Mouse (Mus musculus) neural tube, embryonic 14.5 days (tissue): ENCODE measurements at regions not wholly inside any gene's neighbourhood (a gene's known extent, or its start where the extent isn't known, plus 50 kb on each side); places are given as distances from the start of the nearest gene placed in this dataset.
"Not testable (repeated sequence)": the region's sequence is repeated elsewhere in the genome, so short reads cannot be mapped to it uniquely, and the experiment has no call there.

Source experiments
- ATAC-seq: fragments of 200-750 bp; cut with Nextera tagmentation; 2 replicates; pipeline ENCODE4 v1.8.0; 2017; ENCODE audit warnings: low read depth, mild to moderate bottlenecking, moderate TSS enrichment, moderate library complexity
- H3K27ac ChIP-seq: fragments of 300-500 bp; sonication (generic); 2 replicates; pipeline ENCODE4 v1.5.1; 2014; ENCODE audit warnings: low read depth, mild to moderate bottlenecking, control low read depth, low read length, moderate library complexity, mixed read lengths
- H3K27me3 ChIP-seq: fragments of 300-500 bp; sonication (generic); 2 replicates; pipeline ENCODE4 v1.6.1; 2014; ENCODE audit warnings: low read length; ENCODE audit not compliant: control insufficient read depth, insufficient read depth
- H3K36me3 ChIP-seq: fragments of 300-500 bp; sonication (generic); 2 replicates; pipeline ENCODE4 v1.6.1; 2014; ENCODE audit warnings: low read length, mixed read lengths; ENCODE audit not compliant: control insufficient read depth, insufficient read depth
- H3K4me1 ChIP-seq: fragments of 300-500 bp; sonication (generic); 2 replicates; pipeline ENCODE4 v1.6.1; 2014; ENCODE audit warnings: low read length; ENCODE audit not compliant: control insufficient read depth, insufficient read depth
- H3K4me2 ChIP-seq: fragments of 300-500 bp; sonication (generic); 2 replicates; pipeline ENCODE4 v1.6.1; 2014; ENCODE audit warnings: mild to moderate bottlenecking, low read depth, low read length, control low read depth
- H3K4me3 ChIP-seq: fragments of 300-500 bp; sonication (generic); 2 replicates; pipeline ENCODE4 v1.5.1; 2014; ENCODE audit warnings: low read depth, low read length, control low read depth, mixed read lengths
- H3K9ac ChIP-seq: fragments of 300-500 bp; sonication (generic); replicated peaks from 2 replicates; pipeline ENCODE4 v1.6.1; 2014; ENCODE audit warnings: low read depth, mild to moderate bottlenecking, control low read depth, low read length, mixed read lengths
- H3K9me3 ChIP-seq: fragments of 300-500 bp; sonication (generic); 2 replicates; pipeline ENCODE4 v1.6.1; 2016; ENCODE audit warnings: low read length; ENCODE audit not compliant: control insufficient read depth
- WGBS: fragments of 180-500 bp; shearing (Covaris S2); extraction: QIAGEN DNeasy Blood & Tissue Kit; methylation state at CpG from one replicate; pipeline ENCODE4 v1.1.7; 2014; 5-methylcytosine and 5-hydroxymethylcytosine counted together

DNA sequence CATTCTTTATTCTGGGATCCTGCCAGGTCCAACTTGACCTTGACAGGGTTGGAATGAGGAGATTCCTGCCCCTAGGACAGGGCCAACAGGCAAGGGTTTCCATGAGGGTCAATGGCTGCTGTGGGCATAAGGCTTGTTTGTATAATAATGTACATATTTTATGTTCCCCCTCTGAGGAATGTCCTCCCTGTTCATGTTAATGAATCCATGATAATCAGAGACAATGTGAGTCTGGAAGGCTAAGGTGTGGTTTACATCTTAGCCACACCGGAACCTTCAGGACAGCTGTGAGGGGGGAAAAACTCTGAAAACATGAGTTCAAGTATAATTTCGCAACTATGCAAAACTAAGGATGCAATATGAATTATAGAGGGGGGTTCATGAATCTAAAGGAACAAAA is 172.8 kb downstream of the Iqub start:
- H3K4me3 ChIP-seq: no peak overlapping the region
- H3K4me2 ChIP-seq: no peak overlapping the region
- ATAC-seq: no peak
- H3K4me1 ChIP-seq: no peaks in the 10 kb centered on the region
- H3K9me3 ChIP-seq: no peaks in the 10 kb centered on the region
- H3K9ac ChIP-seq: no peak overlapping the region
- 94% methylated on average over 2 of the region's 2 CpGs for WGBS
- no peaks in the 10 kb centered on the region for H3K27me3 ChIP-seq
- no peak overlapping the region for H3K27ac ChIP-seq
- H3K36me3 ChIP-seq: no peaks in the 10 kb centered on the region

DNA sequence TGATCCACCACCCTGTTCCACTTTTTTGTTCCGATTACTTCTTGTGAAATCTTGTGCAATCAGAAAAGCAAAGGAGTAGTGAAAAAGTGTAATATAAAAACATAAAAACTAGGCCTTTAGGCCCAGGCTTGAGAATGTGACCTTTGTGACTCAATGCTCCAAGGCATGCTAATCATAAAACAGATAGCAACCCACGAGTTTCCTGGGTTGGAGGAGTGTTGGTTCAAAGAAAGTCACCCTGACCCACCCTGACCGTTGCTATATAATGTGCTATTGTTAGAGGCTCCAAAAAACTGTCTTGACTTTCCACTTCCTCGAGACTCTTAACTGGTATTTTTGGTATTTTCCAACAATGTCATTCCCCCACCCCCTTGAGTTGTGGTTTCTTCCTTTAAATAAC is 172.2 kb upstream of the Slc13a1 start:
- not testable (repeated sequence) for H3K4me1 ChIP-seq, H3K9me3 ChIP-seq, H3K27me3 ChIP-seq, H3K9ac ChIP-seq, H3K4me3 ChIP-seq, H3K27ac ChIP-seq, H3K4me2 ChIP-seq, H3K36me3 ChIP-seq, ATAC-seq
- WGBS: 77% methylated on average over 4 of the region's 4 CpGs

DNA sequence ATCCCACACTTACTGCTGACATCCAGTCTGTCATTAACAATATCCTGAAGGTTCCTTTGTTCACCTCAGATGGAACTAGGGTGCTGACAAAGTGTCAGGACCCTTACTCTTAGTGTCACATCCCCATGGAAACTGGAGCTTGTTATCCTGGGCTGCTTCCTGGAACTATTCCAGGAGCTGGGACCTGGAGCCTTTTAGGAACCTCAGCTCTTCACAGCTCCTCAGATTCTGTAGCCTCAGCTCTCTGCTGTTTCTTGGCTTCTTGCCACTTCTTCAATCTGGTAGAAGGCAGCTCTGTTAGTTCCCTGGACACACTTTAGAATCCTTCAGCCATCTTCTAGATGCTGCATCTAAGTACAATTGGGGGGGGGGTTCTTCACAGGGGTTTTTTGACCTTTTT is 157.3 kb upstream of the Slc13a1 start:
- Histone ChIP-seq H3K27ac (no peak overlapping the region), H3K4me1 (no peaks in the 10 kb centered on the region), H3K9ac (no peak overlapping the region), H3K27me3 (no peaks in the 10 kb centered on the region), H3K36me3 (no peaks in the 10 kb centered on the region), H3K9me3 (no peaks in the 10 kb centered on the region), H3K4me3 (no peak overlapping the region), H3K4me2 (no peak overlapping the region)
- ATAC-seq: peak; percentile 69; the same call in 1 of the 2 replicates

DNA sequence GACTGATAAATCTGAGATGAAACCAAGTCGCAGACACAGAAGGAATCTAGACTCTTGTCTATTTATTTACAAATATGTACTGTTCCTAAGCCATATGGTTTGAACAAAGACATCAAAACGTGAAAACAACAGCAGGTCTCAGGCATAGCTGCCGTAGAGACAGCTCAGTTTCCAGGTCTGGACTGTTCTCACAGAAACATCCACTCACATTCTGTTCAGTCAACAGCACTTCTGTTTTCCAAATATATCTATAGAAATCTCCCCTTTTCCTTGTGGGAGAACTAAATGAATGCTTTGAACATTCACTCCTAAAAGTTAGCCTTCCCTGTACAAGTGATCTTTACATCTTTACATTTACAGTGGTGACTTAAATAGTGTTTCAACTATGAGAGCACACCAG is 156.8 kb upstream of the Slc13a1 start:
- 73% methylated on average over 3 of the region's 3 CpGs for WGBS
- Histone ChIP-seq H3K4me3 (no peak overlapping the region), H3K9ac (no peak overlapping the region), H3K9me3 (no peaks in the 10 kb centered on the region), H3K4me1 (no peaks in the 10 kb centered on the region), H3K27me3 (no peaks in the 10 kb centered on the region), H3K36me3 (no peaks in the 10 kb centered on the region), H3K4me2 (no peak overlapping the region), H3K27ac (no peak overlapping the region)
- no peak for ATAC-seq

DNA sequence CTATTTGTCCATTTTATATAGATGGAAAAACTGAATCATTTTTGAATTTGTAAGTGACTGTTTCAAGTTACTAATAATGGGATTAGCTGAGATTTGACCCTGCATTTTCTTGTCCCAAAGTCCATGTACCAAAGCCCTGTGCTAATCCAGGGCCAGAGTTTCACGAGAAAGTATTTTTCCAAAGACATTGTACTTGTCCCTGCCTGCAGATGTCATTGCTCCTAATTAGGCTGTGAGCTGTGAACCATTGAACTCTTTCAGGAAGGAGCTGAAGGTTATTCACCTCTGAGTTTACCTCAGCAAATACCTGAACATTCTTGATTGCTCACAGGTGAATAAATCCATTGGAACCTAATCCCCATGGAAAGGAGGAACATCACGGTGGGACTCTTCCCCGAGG is 154.5 kb upstream of the Slc13a1 start:
- no peak overlapping the region for H3K4me3 ChIP-seq
- H3K4me2 ChIP-seq: no peak overlapping the region
- H3K27ac ChIP-seq: no peak overlapping the region
- 88% methylated on average over 3 of the region's 3 CpGs for WGBS
- H3K27me3 ChIP-seq: no peaks in the 10 kb centered on the region
- no peak for ATAC-seq
- H3K9ac ChIP-seq: no peak overlapping the region
- no peaks in the 10 kb centered on the region for H3K36me3 ChIP-seq
- no peaks in the 10 kb centered on the region for H3K9me3 ChIP-seq
- H3K4me1 ChIP-seq: no peaks in the 10 kb centered on the region

DNA sequence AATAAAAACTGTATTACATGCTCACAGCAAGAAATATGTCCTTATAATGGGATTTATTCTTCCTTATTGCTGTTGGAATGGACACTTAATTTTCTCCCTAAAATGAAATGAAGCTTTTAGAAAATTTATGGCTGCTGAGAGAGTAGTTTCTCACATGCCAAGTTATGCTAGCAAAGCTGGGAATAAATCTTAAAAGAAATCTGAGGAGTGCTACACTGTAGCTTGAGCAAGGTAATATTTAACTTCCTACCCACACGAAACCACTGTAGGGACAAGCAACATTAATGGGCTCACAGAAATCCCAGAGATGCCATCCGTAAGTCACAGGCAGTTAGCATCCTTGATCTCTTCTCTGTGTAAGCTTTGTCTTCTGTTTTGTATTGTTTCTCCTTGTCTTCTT is 151.0 kb upstream of the Slc13a1 start:
- H3K9ac ChIP-seq: no peak overlapping the region
- H3K27me3 ChIP-seq: no peaks in the 10 kb centered on the region
- H3K4me3 ChIP-seq: no peak overlapping the region
- no peak overlapping the region for H3K4me2 ChIP-seq
- no peaks in the 10 kb centered on the region for H3K36me3 ChIP-seq
- H3K9me3 ChIP-seq: no peaks in the 10 kb centered on the region
- H3K4me1 ChIP-seq: no peaks in the 10 kb centered on the region
- H3K27ac ChIP-seq: no peak overlapping the region
- ATAC-seq: peak; percentile 44; the same call in 1 of the 2 replicates
- WGBS: 53% methylated on average over 2 of the region's 2 CpGs

DNA sequence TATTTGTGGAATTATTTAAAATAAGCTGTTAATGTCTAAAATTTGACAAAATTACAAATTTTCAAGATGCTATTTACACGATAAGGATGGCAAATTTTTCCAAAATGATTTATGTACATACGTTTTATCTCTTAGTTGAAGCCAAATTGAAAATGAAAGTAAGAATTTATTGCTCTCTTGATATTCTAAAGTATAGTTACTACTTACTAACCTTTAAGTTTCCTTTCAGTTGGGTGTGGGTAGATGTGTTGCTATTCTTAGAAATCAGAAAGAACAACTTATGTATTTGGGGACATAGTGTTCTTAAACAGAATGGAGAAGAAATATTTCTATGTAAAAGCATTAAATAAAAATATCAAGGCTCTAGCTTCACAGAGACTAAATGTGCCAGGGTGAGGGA is 142.8 kb upstream of the Slc13a1 start:
- Histone ChIP-seq H3K9ac (no peak overlapping the region), H3K4me1 (no peaks in the 10 kb centered on the region), H3K36me3 (no peaks in the 10 kb centered on the region), H3K4me2 (no peak overlapping the region), H3K27ac (no peak overlapping the region), H3K9me3 (no peaks in the 10 kb centered on the region), H3K4me3 (no peak overlapping the region), H3K27me3 (no peaks in the 10 kb centered on the region)
- no peak for ATAC-seq
- 90% methylated on average over 2 of the region's 2 CpGs for WGBS

DNA sequence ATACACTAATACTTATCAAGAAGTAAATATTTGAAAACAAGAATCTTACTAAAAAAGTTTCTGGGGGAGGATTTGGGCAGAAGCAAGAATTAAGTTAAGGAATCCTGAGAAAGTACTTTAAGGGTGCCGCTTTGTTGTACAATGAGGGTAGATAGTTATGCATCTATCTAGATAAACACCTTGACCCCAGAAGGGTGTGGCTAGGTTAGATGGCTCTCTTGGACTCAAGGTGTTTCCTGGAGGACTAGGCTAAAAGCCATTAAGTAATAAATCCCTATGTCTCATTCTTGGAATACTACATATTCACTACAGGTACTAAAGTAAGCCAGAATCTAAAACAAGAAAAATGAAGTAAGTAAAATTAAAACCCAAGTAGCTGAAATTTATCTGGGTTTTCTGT is 141.9 kb upstream of the Slc13a1 start:
- H3K4me2 ChIP-seq: no peak overlapping the region
- H3K27me3 ChIP-seq: no peaks in the 10 kb centered on the region
- H3K27ac ChIP-seq: no peak overlapping the region
- H3K9me3 ChIP-seq: no peaks in the 10 kb centered on the region
- no peaks in the 10 kb centered on the region for H3K4me1 ChIP-seq
- no peaks in the 10 kb centered on the region for H3K36me3 ChIP-seq
- no peak overlapping the region for H3K9ac ChIP-seq
- 93% methylated on average over 1 of the region's 1 CpGs for WGBS
- no peak for ATAC-seq
- H3K4me3 ChIP-seq: no peak overlapping the region

DNA sequence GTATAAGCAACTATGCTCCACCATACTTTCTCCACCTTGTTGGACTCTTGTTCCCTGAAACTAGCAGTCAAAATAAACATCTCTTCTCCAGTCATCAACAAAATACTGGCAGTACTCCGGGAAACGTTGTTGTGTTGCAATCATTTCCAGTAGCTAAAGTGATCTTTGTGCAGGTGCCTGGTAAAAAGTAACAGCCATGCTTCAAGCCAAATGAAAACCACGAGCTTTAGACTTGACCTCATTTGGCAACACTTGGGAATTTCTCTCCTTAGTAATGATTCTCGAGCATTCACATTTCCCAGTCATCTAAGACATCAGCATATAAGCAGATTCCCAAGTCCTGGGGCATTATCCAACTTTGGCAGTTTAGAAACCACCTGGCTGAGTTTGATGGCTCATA is 133.8 kb upstream of the Slc13a1 start:
- Histone ChIP-seq H3K9me3 (no peaks in the 10 kb centered on the region), H3K36me3 (no peaks in the 10 kb centered on the region), H3K4me2 (no peak overlapping the region), H3K9ac (no peak overlapping the region), H3K27ac (no peak overlapping the region), H3K27me3 (no peaks in the 10 kb centered on the region), H3K4me1 (no peaks in the 10 kb centered on the region), H3K4me3 (no peak overlapping the region)
- 85% methylated on average over 4 of the region's 4 CpGs for WGBS
- no peak for ATAC-seq

DNA sequence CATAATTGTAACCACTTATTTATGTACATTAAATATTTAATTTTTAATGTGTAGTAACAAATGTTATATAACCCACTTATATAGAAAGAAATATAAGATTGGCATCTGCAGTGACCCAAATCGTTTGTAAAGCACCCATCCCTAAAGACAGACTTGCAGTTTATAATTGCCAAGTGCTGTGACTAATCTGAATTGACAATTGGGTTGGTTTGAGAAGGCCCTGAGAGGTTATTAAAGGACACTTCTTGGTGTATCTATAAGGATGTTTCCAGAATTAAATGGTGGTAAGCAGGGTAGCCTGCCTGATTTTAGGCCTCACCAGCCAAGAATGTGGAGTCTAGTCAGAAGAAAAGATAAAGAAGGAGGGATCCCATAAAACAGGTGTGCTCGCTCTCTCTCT is 133.3 kb upstream of the Slc13a1 start:
- Histone ChIP-seq H3K9ac (no peak overlapping the region), H3K4me1 (no peaks in the 10 kb centered on the region), H3K4me2 (no peak overlapping the region), H3K9me3 (no peaks in the 10 kb centered on the region), H3K36me3 (no peaks in the 10 kb centered on the region), H3K27ac (no peak overlapping the region), H3K27me3 (no peaks in the 10 kb centered on the region), H3K4me3 (no peak overlapping the region)
- ATAC-seq: no peak
- WGBS: 77% methylated on average over 2 of the region's 2 CpGs
